8 mouse cellular contexts compared by ENCODE assay signal in the genomic region with DNA sequence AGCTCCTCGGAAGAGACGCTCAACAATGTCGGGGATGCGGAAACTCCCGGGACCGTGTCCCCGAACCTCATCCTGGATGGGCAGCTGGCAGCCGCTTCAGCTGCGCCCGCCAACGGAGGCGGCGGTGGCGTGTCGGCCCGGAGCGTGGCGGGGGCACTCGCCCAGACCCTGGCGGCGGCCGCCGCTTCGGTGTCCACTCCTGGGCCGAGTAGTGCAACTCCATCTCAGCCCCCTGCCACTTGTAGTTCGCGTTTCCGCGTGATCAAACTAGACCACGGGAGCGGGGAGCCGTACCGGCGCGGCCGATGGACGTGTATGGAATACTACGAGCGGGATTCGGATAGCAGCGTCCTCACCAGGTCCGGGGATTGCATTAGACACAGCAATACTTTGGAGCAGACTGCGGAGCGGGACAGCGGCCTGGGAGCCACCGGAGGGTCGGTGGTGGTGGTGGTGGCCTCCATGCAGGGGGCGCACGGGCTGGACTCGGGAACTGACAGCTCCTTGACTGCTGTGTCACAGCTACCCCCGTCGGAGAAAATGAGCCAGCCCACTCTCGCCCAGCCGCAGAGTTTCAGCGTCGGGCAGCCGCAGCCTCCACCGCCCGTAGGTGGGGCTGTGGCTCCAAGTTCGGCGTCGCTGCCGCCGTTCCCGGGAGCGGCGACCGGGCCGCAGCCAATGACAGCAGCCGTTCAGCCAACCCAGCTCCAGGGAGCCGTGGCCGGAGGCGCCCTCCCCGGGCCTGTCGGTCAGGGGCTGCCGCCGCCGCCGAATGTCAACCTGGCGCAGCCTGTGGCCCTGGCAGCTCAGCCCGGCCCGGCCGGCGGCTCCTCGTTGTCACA. TPM values are rescaled to one million over a fixed set of nuclear protein-coding genes. Genes with fewer than 3 reads are reported as not detected.
A peak's percentile ranks its signal among the peaks of the same experiment; 100 is the strongest.
DNase-seq lines count a peak whose midpoint lies in the region; ATAC-seq and TF ChIP-seq lines count a peak whose summit lies in the region.

No protein-coding gene starts in this region.

- H3K4me1 ChIP-seq in heart, embryonic 12.5 days (replicated peaks) = peaks cover 3% of the 10 kb centered on the region; the same call in 1 of the 2 replicates
- 0 out of 2 replicates have a peak, but pooled peaks cover 3% of the 10 kb centered on the region for H3K4me1 ChIP-seq in kidney, postnatal 0 days (replicated peaks; ENCODE audit: insufficient read depth, low read length)
- H3K4me1 ChIP-seq in liver, embryonic 13.5 days (replicated peaks) = peaks cover 19% of the 10 kb centered on the region
- H3K4me1 ChIP-seq in stomach, embryonic 14.5 days (ENCODE audit: control insufficient read depth, insufficient read depth, low read length) = no peaks in the 10 kb centered on the region

- peak overlapping the region; percentile 100 for H3K27ac ChIP-seq in heart, embryonic 12.5 days (ENCODE audit: poor library complexity, severe bottlenecking)
- H3K27ac ChIP-seq in kidney, postnatal 0 days = peak overlapping the region; percentile 100
- peak overlapping the region; percentile 98 for H3K27ac ChIP-seq in liver, embryonic 13.5 days
- H3K27ac ChIP-seq in stomach, embryonic 14.5 days (ENCODE audit: low read length) = peak overlapping the region; percentile 100

- ATAC-seq in erythroblast, adult 5-6 weeks (replicated peaks; ENCODE audit: low FRiP score, poor library complexity, severe bottlenecking) = peak; percentile 81
- ATAC-seq in heart, embryonic 12.5 days (ENCODE audit: insufficient number of reproducible peaks, low FRiP score) = peak; percentile 82
- peak; percentile 81 for ATAC-seq in kidney, postnatal 0 days (replicated peaks; ENCODE audit: low FRiP score, low read depth)
- peak; percentile 78 for ATAC-seq in liver, embryonic 13.5 days (ENCODE audit: low read depth)
- peak; percentile 68 for ATAC-seq in stomach, embryonic 14.5 days (ENCODE audit: insufficient number of reproducible peaks, insufficient read depth, low FRiP score, low read depth)

- under 1% methylated on average over 85 of the region's 85 CpGs for WGBS in heart, embryonic 12.5 days
- under 1% methylated on average over 85 of the region's 85 CpGs for WGBS in kidney, postnatal 0 days
- under 1% methylated on average over 84 of the region's 85 CpGs for WGBS in liver, embryonic 13.5 days (ENCODE audit: insufficient replicate concordance)
- WGBS in stomach, embryonic 14.5 days = under 1% methylated on average over 78 of the region's 85 CpGs

- peaks cover 45% of the 10 kb centered on the region for H3K36me3 ChIP-seq in C2C12 (ENCODE audit: control insufficient read depth, insufficient read depth)
- peaks cover 11% of the 10 kb centered on the region; the same call in 1 of the 2 replicates for H3K36me3 ChIP-seq in heart, embryonic 12.5 days
- no peaks in the 10 kb centered on the region for H3K36me3 ChIP-seq in kidney, postnatal 0 days (ENCODE audit: insufficient read depth, low read length)
- H3K36me3 ChIP-seq in liver, embryonic 13.5 days = no peaks in the 10 kb centered on the region; the same call in 1 of the 2 replicates
- no peaks in the 10 kb centered on the region for H3K36me3 ChIP-seq in stomach, embryonic 14.5 days (ENCODE audit: control insufficient read depth, insufficient read depth, low read length)

- no peaks in the 10 kb centered on the region for H3K27me3 ChIP-seq in C2C12 (ENCODE audit: control insufficient read depth, insufficient read depth, insufficient read length)
- H3K27me3 ChIP-seq in heart, embryonic 12.5 days (replicated peaks) = no peaks in the 10 kb centered on the region
- H3K27me3 ChIP-seq in kidney, postnatal 0 days (ENCODE audit: insufficient read depth, low read length) = no peaks in the 10 kb centered on the region
- no peaks in the 10 kb centered on the region for H3K27me3 ChIP-seq in liver, embryonic 13.5 days
- no peaks in the 10 kb centered on the region for H3K27me3 ChIP-seq in stomach, embryonic 14.5 days (ENCODE audit: control insufficient read depth, insufficient read depth, low read length)

- peak overlapping the region; percentile 78 for H3K4me2 ChIP-seq in heart, embryonic 12.5 days
- H3K4me2 ChIP-seq in kidney, postnatal 0 days (ENCODE audit: low read length) = peak overlapping the region; percentile 88
- peak overlapping the region; percentile 96 for H3K4me2 ChIP-seq in liver, embryonic 13.5 days
- H3K4me2 ChIP-seq in stomach, embryonic 14.5 days (replicated peaks; ENCODE audit: low read depth, low read length) = peak overlapping the region; percentile 93

- H3K9ac ChIP-seq in heart, embryonic 12.5 days = peak overlapping the region; percentile 99
- peak overlapping the region; percentile 99 for H3K9ac ChIP-seq in kidney, postnatal 0 days (ENCODE audit: low read depth, low read length)
- H3K9ac ChIP-seq in liver, embryonic 13.5 days = peak overlapping the region; percentile 99
- peak overlapping the region; percentile 97 for H3K9ac ChIP-seq in stomach, embryonic 14.5 days (replicated peaks; ENCODE audit: low read depth, low read length)

- peak; percentile 80 for TF ChIP-seq CTCF in C2C12 (IDR thresholded peaks at IDR 0.05; ENCODE audit: control insufficient read depth, insufficient read depth, insufficient read length)
- peak; percentile 72 for TF ChIP-seq CTCF in kidney, postnatal 0 days (IDR thresholded peaks at IDR 0.05; ENCODE audit: low read depth)

- H3ac ChIP-seq in C2C12 (ENCODE audit: control insufficient read depth, insufficient read length, low read depth) = peak overlapping the region; percentile 88

- peak; percentile 90 for DNase-seq in brain, adult 2 months (ENCODE audit: low read depth, low spot score)
- peak; percentile 87 for DNase-seq in kidney, postnatal 0 days (ENCODE audit: low spot score)
- peak; percentile 85 for DNase-seq in liver, embryonic 13.5 days
- peak; percentile 61 to 72 for DNase-seq in natural killer cell, adult 2 months (ENCODE audit: low spot score in 2 of 2)

- H3K4me3 ChIP-seq in C2C12 (ENCODE audit: insufficient read depth, poor library complexity, severe bottlenecking) = peak overlapping the region; percentile 92
- peak overlapping the region; percentile 90 for H3K4me3 ChIP-seq in heart, embryonic 12.5 days
- peak overlapping the region; percentile 96 for H3K4me3 ChIP-seq in kidney, postnatal 0 days (replicated peaks; ENCODE audit: low read depth, low read length)
- H3K4me3 ChIP-seq in liver, embryonic 13.5 days (replicated peaks) = peak overlapping the region; percentile 99
- H3K4me3 ChIP-seq in stomach, embryonic 14.5 days (ENCODE audit: low read depth, low read length) = peak overlapping the region; percentile 94

- H3K79me2 ChIP-seq in C2C12 (ENCODE audit: control insufficient read depth, insufficient read depth) = peaks cover 67% of the 10 kb centered on the region

- H3K9me3 ChIP-seq in heart, embryonic 12.5 days (replicated peaks) = no peaks in the 10 kb centered on the region
- no peaks in the 10 kb centered on the region for H3K9me3 ChIP-seq in kidney, postnatal 0 days (replicated peaks; ENCODE audit: low read length)
- no peaks in the 10 kb centered on the region for H3K9me3 ChIP-seq in liver, embryonic 13.5 days (replicated peaks)
- H3K9me3 ChIP-seq in stomach, embryonic 14.5 days (ENCODE audit: control insufficient read depth, low read depth, low read length) = no peaks in the 10 kb centered on the region

- H3K79me3 ChIP-seq in C2C12 (ENCODE audit: low read depth) = peaks cover 57% of the 10 kb centered on the region

TF ChIP-seq in C2C12, 6 proteins besides CTCF, POLR2A, EP300 and RAD21:
- TF ChIP-seq FOSL1 (IDR thresholded peaks at IDR 0.05; ENCODE audit: insufficient read depth, low read length, poor library complexity, severe bottlenecking) (no peak), USF1 (IDR thresholded peaks at IDR 0.05; ENCODE audit: low read depth) (no peak), MYOD1 (IDR thresholded peaks at IDR 0.05; ENCODE audit: control insufficient read depth, insufficient read length, low read depth) (no peak), MYOG (IDR thresholded peaks at IDR 0.05; ENCODE audit: control insufficient read depth, extremely low read depth, insufficient read length) (no peak), MAX (IDR thresholded peaks at IDR 0.05) (no peak), CEBPB (IDR thresholded peaks at IDR 0.05; ENCODE audit: low read depth) (no peak)

RNA-seq across cellular contexts. Expression of a gene that starts 1.6 kb away (rescaled TPM):
- 11.6 TPM for polyA plus RNA-seq in C2C12 (2012; fragmentation: generic; extraction: Trizol)
- total RNA-seq in erythroblast, adult 5-6 weeks (2015; ENCODE audit: low replicate concordance) = 7.7 and 9.8 TPM in 2 replicates
- 12.1 and 16.5 TPM in 2 replicates for total RNA-seq in erythroblast, adult 5-6 weeks (2017; ENCODE audit: low replicate concordance)
- polyA plus RNA-seq in heart, embryonic 12.5 days (2016; fragmentation: Nextera tagmentation; extraction: Ambion mirVana) = 26.9 and 28.1 TPM in 2 replicates
- 14.5 and 17.1 TPM in 2 replicates for polyA plus RNA-seq in kidney, postnatal 0 days (2015; fragmentation: Nextera tagmentation; extraction: Ambion mirVana)
- 5.0 and 6.0 TPM in 2 replicates for polyA plus RNA-seq in liver, embryonic 13.5 days (2015; fragmentation: Nextera tagmentation; extraction: Ambion mirVana)
- 15.0 and 16.5 TPM in 2 replicates for polyA plus RNA-seq in stomach, embryonic 14.5 days (2014; fragmentation: Nextera tagmentation; extraction: Ambion mirVana)

Comparison
In these comparisons a context has a peak if more than half of its experiments do, and no peak if none do; other contexts are left out.
1. Peak in every context shown above with its lines: DNase-seq, ATAC-seq, H3K4me3 ChIP-seq and H3K27ac ChIP-seq.